Mouse (Mus musculus) stomach, embryonic 14.5 days (tissue): ENCODE measurements at regions not wholly inside any gene's neighbourhood (a gene's known extent, or its start where the extent isn't known, plus 50 kb on each side); places are given as distances from the start of the nearest gene placed in this dataset.
A peak's percentile ranks its signal among the peaks of the same experiment; 100 is the strongest.
"Not testable (repeated sequence)": the region's sequence is repeated elsewhere in the genome, so short reads cannot be mapped to it uniquely, and the experiment has no call there.

ENCODE experiments used
- ATAC-seq: fragments of 200-750 bp; cut with Nextera tagmentation; 2 replicates; pipeline ENCODE4 v1.8.0; 2017; ENCODE audit warnings: low read depth, moderate TSS enrichment; ENCODE audit not compliant: insufficient number of reproducible peaks, insufficient read depth, low FRiP score
- H3K27ac ChIP-seq: fragments of 300-500 bp; sonication (generic); 2 replicates; pipeline ENCODE4 v1.5.1; 2014; ENCODE audit warnings: mild to moderate bottlenecking, low read length, moderate library complexity, mixed read lengths
- H3K27me3 ChIP-seq: fragments of 300-500 bp; sonication (generic); 2 replicates; pipeline ENCODE4 v1.6.1; 2014; ENCODE audit warnings: low read length, control low read depth, mixed read lengths; ENCODE audit not compliant: control insufficient read depth, insufficient read depth
- H3K36me3 ChIP-seq: fragments of 300-500 bp; sonication (generic); 2 replicates; pipeline ENCODE4 v1.6.1; 2014; ENCODE audit warnings: mild to moderate bottlenecking, control low read depth, low read length, moderate library complexity, mixed read lengths; ENCODE audit not compliant: control insufficient read depth, insufficient read depth
- H3K4me1 ChIP-seq: fragments of 300-500 bp; sonication (generic); 2 replicates; pipeline ENCODE4 v1.6.1; 2014; ENCODE audit warnings: low read length, control low read depth, mixed read lengths; ENCODE audit not compliant: control insufficient read depth, insufficient read depth
- H3K4me2 ChIP-seq: fragments of 300-500 bp; sonication (generic); replicated peaks from 2 replicates; pipeline ENCODE4 v1.6.1; 2014; ENCODE audit warnings: low read depth, low read length, control low read depth
- H3K4me3 ChIP-seq: fragments of 300-500 bp; sonication (generic); 2 replicates; pipeline ENCODE4 v1.5.1; 2014; ENCODE audit warnings: low read depth, low read length, control low read depth
- H3K9ac ChIP-seq: fragments of 300-500 bp; sonication (generic); replicated peaks from 2 replicates; pipeline ENCODE4 v1.6.1; 2014; ENCODE audit warnings: low read depth, mild to moderate bottlenecking, control low read depth, low read length, moderate library complexity, mixed read lengths
- H3K9me3 ChIP-seq: fragments of 300-500 bp; sonication (generic); 2 replicates; pipeline ENCODE4 v1.6.1; 2016; ENCODE audit warnings: low read depth, low read length, control low read depth; ENCODE audit not compliant: control insufficient read depth
- WGBS: fragments of 180-500 bp; shearing (Covaris S2); extraction: QIAGEN DNeasy Blood & Tissue Kit; methylation state at CpG from one replicate; pipeline ENCODE4 v1.1.7; 2014; 5-methylcytosine and 5-hydroxymethylcytosine counted together

DNA sequence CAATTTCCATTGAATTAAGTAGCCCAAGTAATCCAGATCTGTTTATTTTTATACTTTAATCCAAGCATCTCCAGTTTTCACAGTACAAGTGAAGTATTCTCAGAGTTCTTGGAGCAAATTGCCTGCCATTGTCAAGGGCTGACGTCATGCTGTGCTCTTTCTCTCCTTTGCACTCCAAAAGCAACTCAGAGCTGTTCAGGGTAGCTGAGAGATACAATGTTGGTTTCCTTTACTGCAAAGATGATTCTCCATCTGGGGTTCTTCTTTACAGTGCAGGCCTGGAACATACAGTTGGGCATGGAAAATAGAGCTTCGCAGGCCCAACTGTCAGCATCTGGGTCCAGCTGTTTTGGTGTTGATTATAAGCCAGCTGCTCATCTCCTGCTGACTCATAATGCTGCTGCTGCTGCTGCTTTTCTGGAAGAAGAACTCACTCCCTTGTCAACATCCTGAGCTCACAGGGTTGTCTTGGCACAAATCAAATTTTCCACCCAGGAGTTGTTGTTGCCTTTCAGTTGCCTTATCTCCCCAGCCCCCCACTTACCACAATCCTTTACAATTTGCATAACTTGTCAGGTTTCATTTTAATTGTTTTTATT lies 454.7 kb upstream of the Slc5a7 start:
- Histone ChIP-seq H3K4me2 (no peak overlapping the region), H3K4me1 (no peaks in the 10 kb centered on the region), H3K27me3 (no peaks in the 10 kb centered on the region), H3K36me3 (no peaks in the 10 kb centered on the region), H3K27ac (no peak overlapping the region), H3K9ac (no peak overlapping the region), H3K9me3 (no peaks in the 10 kb centered on the region), H3K4me3 (no peak overlapping the region)
- ATAC-seq, result peak; percentile 81
- 30% methylated on average over 2 of the region's 2 CpGs for WGBS

- Histone ChIP-seq H3K9ac (no peak overlapping the region), H3K36me3 (no peaks in the 10 kb centered on the region), H3K4me1 (no peaks in the 10 kb centered on the region), H3K9me3 (no peaks in the 10 kb centered on the region), H3K27ac (no peak overlapping the region), H3K4me3 (no peak overlapping the region), H3K4me2 (no peak overlapping the region), H3K27me3 (no peaks in the 10 kb centered on the region)
- ATAC-seq, result no peak
These were observed 454.1 kb upstream of the Slc5a7 start for GRCm38 (mm10) chr17:54752917-54753316.

- ATAC-seq, result no peak
- no peaks in the 10 kb centered on the region for H3K36me3 ChIP-seq
- H3K4me3 ChIP-seq, result no peak overlapping the region
- no peaks in the 10 kb centered on the region for H3K4me1 ChIP-seq
- H3K9me3 ChIP-seq, result no peaks in the 10 kb centered on the region
- H3K4me2 ChIP-seq, result no peak overlapping the region
- WGBS, result 66% methylated on average over 3 of the region's 3 CpGs
- no peaks in the 10 kb centered on the region for H3K27me3 ChIP-seq
- no peak overlapping the region for H3K27ac ChIP-seq
- H3K9ac ChIP-seq, result no peak overlapping the region
These were observed 437.0 kb upstream of the Slc5a7 start for GRCm38 (mm10) chr17:54735836-54736235.

- Histone ChIP-seq H3K4me1 (no peaks in the 10 kb centered on the region), H3K27ac (no peak overlapping the region), H3K9ac (no peak overlapping the region), H3K4me2 (no peak overlapping the region), H3K9me3 (no peaks in the 10 kb centered on the region), H3K36me3 (no peaks in the 10 kb centered on the region), H3K27me3 (no peaks in the 10 kb centered on the region), H3K4me3 (no peak overlapping the region)
- no peak for ATAC-seq
These were observed 428.8 kb upstream of the Slc5a7 start for GRCm38 (mm10) chr17:54727660-54728059.

DNA sequence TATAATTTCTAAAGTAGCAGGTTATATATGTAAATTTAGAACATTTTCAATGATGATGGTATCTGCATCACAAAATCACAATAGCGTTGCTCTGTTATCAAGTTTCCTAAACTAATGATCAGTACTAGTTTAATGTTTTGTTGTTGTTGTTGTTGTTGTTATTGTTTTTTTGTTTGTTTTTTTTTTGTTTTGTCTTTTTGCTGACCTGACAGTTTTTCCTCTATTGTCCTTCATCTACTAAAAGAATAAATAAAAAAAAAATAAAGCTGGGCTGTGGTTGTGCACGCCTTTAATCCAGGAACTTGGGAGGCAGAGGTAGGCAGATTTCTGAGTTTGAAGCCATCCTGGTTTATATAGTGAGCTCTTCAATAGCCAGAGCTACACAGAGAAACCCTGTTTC lies 427.9 kb upstream of the Slc5a7 start:
- Histone ChIP-seq H3K4me1 (no peaks in the 10 kb centered on the region), H3K36me3 (no peaks in the 10 kb centered on the region), H3K9me3 (no peaks in the 10 kb centered on the region), H3K9ac (no peak overlapping the region), H3K27me3 (no peaks in the 10 kb centered on the region), H3K4me3 (no peak overlapping the region), H3K4me2 (no peak overlapping the region), H3K27ac (no peak overlapping the region)
- 94% methylated on average over 2 of the region's 2 CpGs for WGBS
- ATAC-seq, result no peak

- H3K4me3 ChIP-seq, result no peak overlapping the region
- ATAC-seq, result no peak
- H3K36me3 ChIP-seq, result no peaks in the 10 kb centered on the region
- WGBS, result 79% methylated on average over 1 of the region's 1 CpGs
- H3K27ac ChIP-seq, result no peak overlapping the region
- H3K27me3 ChIP-seq, result no peaks in the 10 kb centered on the region
- no peaks in the 10 kb centered on the region for H3K4me1 ChIP-seq
- H3K4me2 ChIP-seq, result no peak overlapping the region
- H3K9me3 ChIP-seq, result no peaks in the 10 kb centered on the region
- no peak overlapping the region for H3K9ac ChIP-seq
These were observed 414.2 kb upstream of the Slc5a7 start for GRCm38 (mm10) chr17:54713026-54713425.

GRCm38 (mm10) chr17:54707811-54708210 lies 409.0 kb upstream of the Slc5a7 start:
- H3K4me3 ChIP-seq, H3K4me1 ChIP-seq, H3K27me3 ChIP-seq, ATAC-seq, H3K4me2 ChIP-seq, H3K27ac ChIP-seq, H3K9ac ChIP-seq, H3K9me3 ChIP-seq, H3K36me3 ChIP-seq: not testable (repeated sequence)

- no peak for ATAC-seq
- Histone ChIP-seq H3K36me3 (no peaks in the 10 kb centered on the region), H3K27ac (no peak overlapping the region), H3K9me3 (no peaks in the 10 kb centered on the region), H3K4me1 (no peaks in the 10 kb centered on the region), H3K27me3 (no peaks in the 10 kb centered on the region), H3K9ac (no peak overlapping the region), H3K4me3 (no peak overlapping the region), H3K4me2 (no peak overlapping the region)
- 69% methylated on average over 6 of the region's 6 CpGs for WGBS
These were observed 402.7 kb upstream of the Slc5a7 start for GRCm38 (mm10) chr17:54701346-54702108.

DNA sequence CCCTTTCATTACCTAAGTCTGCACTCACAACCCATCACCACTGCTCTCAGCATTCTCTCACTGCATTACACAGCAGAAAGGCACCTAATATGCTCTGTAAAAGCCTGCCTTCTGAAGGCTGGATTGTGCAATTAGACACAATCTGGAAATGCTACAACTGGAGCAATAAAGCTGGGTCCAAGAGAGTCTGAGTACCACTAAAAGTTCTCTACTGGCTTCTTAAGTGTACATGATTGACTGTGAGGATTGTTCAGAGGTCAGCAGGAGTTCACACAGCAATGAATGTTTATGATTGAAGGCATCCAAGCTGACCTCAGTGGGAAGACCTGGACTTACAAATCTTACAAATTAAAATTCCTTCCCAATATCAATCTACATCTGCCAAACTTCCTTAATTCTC lies 395.8 kb upstream of the Slc5a7 start:
- Histone ChIP-seq H3K9me3 (no peaks in the 10 kb centered on the region), H3K4me3 (no peak overlapping the region), H3K27ac (no peak overlapping the region), H3K4me1 (no peaks in the 10 kb centered on the region), H3K9ac (no peak overlapping the region), H3K27me3 (no peaks in the 10 kb centered on the region), H3K36me3 (no peaks in the 10 kb centered on the region), H3K4me2 (no peak overlapping the region)
- ATAC-seq, result no peak
